Mouse (Mus musculus) B cell, adult 67 days (primary cell): ENCODE data around the gene Qpct. TPM values are rescaled to one million over a fixed set of nuclear protein-coding genes. Genes with fewer than 3 reads are reported as not detected.

Experiments used
- total RNA-seq, 2 experiments: library from RNA; stranded (reverse); gene quantifications; 4 replicates each; pipeline ENCODE4 v1.2.4; 2023

Gene Qpct
- not detected for total RNA-seq

GRCm38 (mm10) chr17:79051606-79052005 lies at the start of gene Qpct:
Qpct (plus strand) TSS chr17:79051906.

GRCm38 (mm10) chr17:79020208-79020983 lies 31.3 kb upstream of the Qpct start, which contains the start of gene Prkd3:
Prkd3 (minus strand) TSS chr17:79020816.

Other genes with a start within 250 kb of the Qpct start
- gene Heatr5b, start 216.5 kb upstream of the Qpct start, total RNA-seq = 10 to 100 TPM; 36.2 to 40.1 TPM
- gene Gpatch11, start 216.3 kb upstream of the Qpct start, total RNA-seq = 10 to 100 TPM; 27.0 to 44.3 TPM
- 10 to 100 TPM; 29.6 to 43.8 TPM for gene Eif2ak2, start 169.3 kb upstream of the Qpct start, total RNA-seq
- not detected for gene Sult6b1, start 144.9 kb upstream of the Qpct start, total RNA-seq
- 10 to 100 TPM; 12.0 to 14.7 TPM for gene Cebpzos, start 135.4 kb upstream of the Qpct start, total RNA-seq
- gene Cebpz, start 114.8 kb upstream of the Qpct start, total RNA-seq = 100 to 1,000 TPM; 105 to 111 TPM
- 10 to 100 TPM; 24.9 to 27.7 TPM for gene Ndufaf7, start 114.8 kb upstream of the Qpct start, total RNA-seq
- 10 to 100 TPM; 53.6 to 55.3 TPM for gene Prkd3, start 31.1 kb upstream of the Qpct start, total RNA-seq